Mouse (Mus musculus): ENCODE results near the gene Fam193a. TPM values are rescaled to one million over a fixed set of nuclear protein-coding genes. Genes with fewer than 3 reads are reported as not detected.

The Fam193a gene
- polyA plus RNA-seq, 1 experiment from 2014 or later = 16.9 TPM

DNA sequence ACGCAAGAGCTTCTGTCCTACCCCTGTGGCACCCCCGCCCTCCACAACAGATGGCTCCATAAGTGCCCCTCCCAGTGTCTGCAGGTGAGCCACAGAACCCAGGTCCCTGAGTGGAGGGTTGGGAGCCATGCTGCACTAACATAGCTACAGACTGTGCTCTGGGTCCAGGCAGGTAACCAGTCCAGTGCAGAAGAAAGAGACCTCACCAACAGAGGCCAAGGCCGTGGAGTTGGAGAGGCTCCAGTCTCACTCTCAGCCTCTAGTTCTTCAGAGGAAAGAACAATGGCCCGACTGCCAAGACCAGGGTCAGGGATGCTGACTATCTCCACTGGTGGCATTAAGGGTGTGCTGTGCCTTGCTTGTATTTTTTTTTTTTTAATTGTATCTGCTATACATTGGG is 91.6 kb downstream of the Fam193a start:
- DNase-seq (ENCODE audit: low spot score) = no peak
- 97% methylated on average over 4 of the region's 4 CpGs for WGBS
- H3K27ac ChIP-seq (ENCODE audit: low read depth, low read length) = no peak overlapping the region

GRCm38 (mm10) chr5:34461841-34462240 is 92.1 kb downstream of the Fam193a start:
- Histone ChIP-seq H3K27me3 (replicated peaks; ENCODE audit: control insufficient read depth, insufficient read depth, low read length) (no peaks in the 10 kb centered on the region), H3K9me3 (replicated peaks; ENCODE audit: control insufficient read depth, low read length) (no peaks in the 10 kb centered on the region), H3K27ac (ENCODE audit: low read depth, low read length) (no peak overlapping the region), H3K4me2 (ENCODE audit: low read length) (no peak overlapping the region), H3K4me3 (ENCODE audit: low read depth, low read length) (no peak overlapping the region), H3K9ac (ENCODE audit: low read length) (no peak overlapping the region), H3K4me1 (ENCODE audit: control insufficient read depth, insufficient read depth, low read length) (no peaks in the 10 kb centered on the region), H3K36me3 (ENCODE audit: control insufficient read depth, insufficient read depth, low read length) (peaks cover 92% of the 10 kb centered on the region)
- WGBS = 88% methylated on average over 6 of the region's 6 CpGs
- no peak for ATAC-seq
- no peak for DNase-seq (ENCODE audit: low spot score)

More for the DNA sequence above, 91.6 kb downstream of the Fam193a start:
- no peak for ATAC-seq
- H3K36me3 ChIP-seq (ENCODE audit: control insufficient read depth, insufficient read depth, low read length) = peaks cover 90% of the 10 kb centered on the region
- no peaks in the 10 kb centered on the region for H3K4me1 ChIP-seq (ENCODE audit: control insufficient read depth, insufficient read depth, low read length)
- no peak overlapping the region for H3K4me3 ChIP-seq (ENCODE audit: low read depth, low read length)
- no peak overlapping the region for H3K9ac ChIP-seq (ENCODE audit: low read length)
- no peaks in the 10 kb centered on the region for H3K27me3 ChIP-seq (replicated peaks; ENCODE audit: control insufficient read depth, insufficient read depth, low read length)
- H3K9me3 ChIP-seq (replicated peaks; ENCODE audit: control insufficient read depth, low read length) = no peaks in the 10 kb centered on the region
- H3K4me2 ChIP-seq (ENCODE audit: low read length) = no peak overlapping the region

DNA sequence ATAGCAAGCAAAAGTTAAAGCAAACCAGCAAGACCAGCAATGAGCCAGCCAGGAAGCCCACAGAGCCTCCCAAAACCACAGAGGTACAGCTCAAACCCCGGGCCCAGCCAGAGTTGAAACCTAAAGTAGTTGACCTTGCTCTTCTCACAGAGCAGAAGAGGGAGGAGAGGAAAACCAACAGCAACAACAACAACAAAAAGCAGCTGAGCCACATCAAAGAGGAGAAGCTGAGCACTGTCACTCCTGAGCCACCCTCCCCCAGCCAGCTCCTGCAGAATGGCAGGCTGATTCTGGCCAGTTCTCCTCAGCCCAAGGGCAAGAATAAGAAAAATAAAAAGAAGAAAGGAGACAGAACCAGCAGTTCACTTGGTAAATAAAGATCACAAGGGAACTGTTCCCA is 96.3 kb downstream of the Fam193a start:
- H3K4me1 ChIP-seq (ENCODE audit: control insufficient read depth, insufficient read depth, low read length) = no peaks in the 10 kb centered on the region
- 100% methylated on average over 1 of the region's 1 CpGs for WGBS
- no peak overlapping the region for H3K27ac ChIP-seq (ENCODE audit: low read depth, low read length)
- no peak overlapping the region for H3K4me3 ChIP-seq (ENCODE audit: low read depth, low read length)
- no peak overlapping the region for H3K9ac ChIP-seq (ENCODE audit: low read length)
- no peak overlapping the region for H3K4me2 ChIP-seq (ENCODE audit: low read length)
- H3K9me3 ChIP-seq (replicated peaks; ENCODE audit: control insufficient read depth, low read length) = no peaks in the 10 kb centered on the region
- no peak for DNase-seq (ENCODE audit: low spot score)
- H3K36me3 ChIP-seq (ENCODE audit: control insufficient read depth, insufficient read depth, low read length) = peaks cover 74% of the 10 kb centered on the region
- H3K27me3 ChIP-seq (replicated peaks; ENCODE audit: control insufficient read depth, insufficient read depth, low read length) = no peaks in the 10 kb centered on the region
- ATAC-seq = no peak

- Histone ChIP-seq H3K4me2 (ENCODE audit: low read length) (no peak overlapping the region), H3K9ac (ENCODE audit: low read length) (no peak overlapping the region), H3K27me3 (replicated peaks; ENCODE audit: control insufficient read depth, insufficient read depth, low read length) (no peaks in the 10 kb centered on the region), H3K4me1 (ENCODE audit: control insufficient read depth, insufficient read depth, low read length) (no peaks in the 10 kb centered on the region), H3K36me3 (ENCODE audit: control insufficient read depth, insufficient read depth, low read length) (peaks cover 69% of the 10 kb centered on the region), H3K4me3 (ENCODE audit: low read depth, low read length) (no peak overlapping the region), H3K9me3 (replicated peaks; ENCODE audit: control insufficient read depth, low read length) (no peaks in the 10 kb centered on the region), H3K27ac (ENCODE audit: low read depth, low read length) (no peak overlapping the region)
- DNase-seq (ENCODE audit: low spot score) (no peak), ATAC-seq (no peak)
- 98% methylated on average over 2 of the region's 2 CpGs for WGBS
Measured at GRCm38 (mm10) chr5:34466648-34467047, 96.9 kb downstream of the Fam193a start.

DNA sequence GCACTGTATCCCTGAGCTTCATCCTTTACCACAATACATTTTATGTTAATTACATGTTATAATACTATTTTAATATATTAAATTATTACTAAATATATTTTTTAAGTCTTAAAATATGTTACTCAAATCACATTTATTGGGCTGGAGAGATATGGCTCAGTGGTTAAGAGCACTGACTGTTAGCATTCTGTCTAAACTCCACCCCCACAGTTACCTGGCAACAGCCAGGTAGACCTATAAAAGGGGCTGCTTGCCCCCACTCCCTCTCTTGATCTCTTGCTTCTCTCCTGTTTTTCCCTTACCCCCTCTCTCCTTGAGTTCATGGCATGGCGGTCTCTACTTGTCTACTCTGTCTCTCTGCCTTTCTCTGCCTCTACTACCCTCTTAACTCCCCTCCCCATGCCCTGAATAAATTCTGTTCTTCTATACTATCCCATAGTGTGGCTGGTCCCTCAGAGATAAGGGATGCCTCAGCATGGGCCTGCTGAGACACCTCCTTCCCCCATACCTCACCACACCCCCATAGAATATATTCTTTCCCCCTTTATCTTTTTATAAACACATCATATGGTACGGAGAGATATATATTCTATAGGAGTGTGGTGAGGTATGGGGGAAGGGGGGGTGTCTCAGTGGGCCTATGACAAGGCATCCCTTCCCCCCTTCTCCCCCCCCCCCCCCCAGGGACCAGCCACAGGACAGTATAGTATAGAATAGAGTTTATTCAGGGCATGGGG is 98.5 kb downstream of the Fam193a start:
- H3K9ac ChIP-seq (ENCODE audit: low read length) = no peak overlapping the region
- no peak overlapping the region for H3K27ac ChIP-seq (ENCODE audit: low read depth, low read length)
- ATAC-seq (no peak), DNase-seq (ENCODE audit: low spot score) (no peak)
- H3K4me2 ChIP-seq (ENCODE audit: low read length) = no peak overlapping the region
- WGBS = 92% methylated on average over 2 of the region's 2 CpGs
- peaks cover 57% of the 10 kb centered on the region for H3K36me3 ChIP-seq (ENCODE audit: control insufficient read depth, insufficient read depth, low read length)
- no peaks in the 10 kb centered on the region for H3K27me3 ChIP-seq (replicated peaks; ENCODE audit: control insufficient read depth, insufficient read depth, low read length)
- H3K4me1 ChIP-seq (ENCODE audit: control insufficient read depth, insufficient read depth, low read length) = no peaks in the 10 kb centered on the region
- H3K9me3 ChIP-seq (replicated peaks; ENCODE audit: control insufficient read depth, low read length) = no peaks in the 10 kb centered on the region
- H3K4me3 ChIP-seq (ENCODE audit: low read depth, low read length) = no peak overlapping the region

DNA sequence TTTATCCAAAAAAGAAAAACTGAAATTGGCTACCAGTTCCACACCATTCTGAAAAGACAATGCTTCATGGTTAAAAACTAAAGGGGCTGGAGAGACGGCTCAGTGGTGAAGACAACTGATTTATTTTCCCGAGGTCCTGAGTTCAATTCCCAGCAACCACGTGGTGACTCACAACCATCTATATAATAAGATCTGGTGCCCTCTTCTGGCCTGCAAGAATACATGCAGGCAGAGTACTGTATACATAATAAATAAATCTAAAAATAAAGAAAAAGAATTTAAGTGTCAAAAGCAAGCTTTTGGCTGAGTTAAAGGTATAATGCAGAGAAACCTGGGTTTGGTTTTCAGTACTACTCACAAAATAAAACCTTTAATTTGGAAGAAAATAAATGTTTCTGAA is 111.2 kb downstream of the Fam193a start:
- Histone ChIP-seq H3K4me2 (ENCODE audit: low read length) (no peak overlapping the region), H3K27ac (ENCODE audit: low read depth, low read length) (no peak overlapping the region), H3K4me3 (ENCODE audit: low read depth, low read length) (no peak overlapping the region), H3K36me3 (ENCODE audit: control insufficient read depth, insufficient read depth, low read length) (peaks cover 77% of the 10 kb centered on the region), H3K9ac (ENCODE audit: low read length) (no peak overlapping the region), H3K4me1 (ENCODE audit: control insufficient read depth, insufficient read depth, low read length) (no peaks in the 10 kb centered on the region), H3K27me3 (replicated peaks; ENCODE audit: control insufficient read depth, insufficient read depth, low read length) (no peaks in the 10 kb centered on the region), H3K9me3 (replicated peaks; ENCODE audit: control insufficient read depth, low read length) (no peaks in the 10 kb centered on the region)
- DNase-seq (ENCODE audit: low spot score) = no peak
- 86% methylated on average over 3 of the region's 3 CpGs for WGBS
- no peak for ATAC-seq

DNA sequence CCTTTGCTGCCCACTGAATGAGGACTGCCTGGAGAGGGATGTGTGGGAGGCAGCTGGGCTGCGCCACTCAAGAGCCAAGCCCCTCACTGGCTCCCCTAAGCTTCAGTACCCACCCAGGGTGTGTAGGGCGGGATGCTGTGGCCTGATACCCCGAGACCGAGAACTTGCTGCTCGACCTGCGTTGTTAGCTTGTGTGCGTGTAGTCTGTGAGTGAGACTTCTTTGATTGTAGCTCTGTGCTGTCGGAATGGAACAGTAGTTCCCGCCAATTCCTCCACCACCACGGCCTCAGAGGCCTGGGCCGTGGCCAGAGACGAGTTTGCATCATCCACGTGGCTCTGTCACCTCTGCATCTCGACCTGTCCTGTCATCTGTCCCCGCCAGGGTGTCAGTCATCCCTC is 116.0 kb downstream of the Fam193a start:
- no peak overlapping the region for H3K9ac ChIP-seq (ENCODE audit: low read length)
- no peaks in the 10 kb centered on the region for H3K9me3 ChIP-seq (replicated peaks; ENCODE audit: control insufficient read depth, low read length)
- 90% methylated on average over 15 of the region's 15 CpGs for WGBS
- H3K4me3 ChIP-seq (ENCODE audit: low read depth, low read length) = no peak overlapping the region
- H3K4me1 ChIP-seq (ENCODE audit: control insufficient read depth, insufficient read depth, low read length) = no peaks in the 10 kb centered on the region
- H3K36me3 ChIP-seq (ENCODE audit: control insufficient read depth, insufficient read depth, low read length) = peaks cover 58% of the 10 kb centered on the region
- ATAC-seq = no peak
- H3K4me2 ChIP-seq (ENCODE audit: low read length) = no peak overlapping the region
- DNase-seq (ENCODE audit: low spot score) = no peak
- H3K27ac ChIP-seq (ENCODE audit: low read depth, low read length) = no peak overlapping the region
- H3K27me3 ChIP-seq (replicated peaks; ENCODE audit: control insufficient read depth, insufficient read depth, low read length) = no peaks in the 10 kb centered on the region

- H3K9me3 ChIP-seq (replicated peaks; ENCODE audit: control insufficient read depth, low read length) = no peaks in the 10 kb centered on the region
- no peaks in the 10 kb centered on the region for H3K27me3 ChIP-seq (replicated peaks; ENCODE audit: control insufficient read depth, insufficient read depth, low read length)
- 77% methylated on average over 6 of the region's 6 CpGs for WGBS
- peaks cover 46% of the 10 kb centered on the region for H3K36me3 ChIP-seq (ENCODE audit: control insufficient read depth, insufficient read depth, low read length)
- H3K9ac ChIP-seq (ENCODE audit: low read length) = no peak overlapping the region
- H3K4me1 ChIP-seq (ENCODE audit: control insufficient read depth, insufficient read depth, low read length) = no peaks in the 10 kb centered on the region
- no peak overlapping the region for H3K4me2 ChIP-seq (ENCODE audit: low read length)
- no peak for ATAC-seq
- no peak overlapping the region for H3K4me3 ChIP-seq (ENCODE audit: low read depth, low read length)
- no peak overlapping the region for H3K27ac ChIP-seq (ENCODE audit: low read depth, low read length)
- DNase-seq (ENCODE audit: low spot score) = no peak
Measured at GRCm38 (mm10) chr5:34487320-34488090, 117.8 kb downstream of the Fam193a start.
